In genomic region chr12:46819348-46820022, GRCm38 (mm10) we compare ENCODE assay signal across 8 mouse cellular contexts. TPM values are rescaled to one million over a fixed set of nuclear protein-coding genes. Genes with fewer than 3 reads are reported as not detected.
A peak's percentile ranks its signal among the peaks of the same experiment; 100 is the strongest.
DNase-seq lines count a peak whose midpoint lies in the region; ATAC-seq and TF ChIP-seq lines count a peak whose summit lies in the region.

No protein-coding gene starts in this region.

- no peaks in the 10 kb centered on the region; the same call in 1 of the 2 replicates for H3K27me3 ChIP-seq in kidney, adult 2 months (replicated peaks; ENCODE audit: control insufficient read depth, insufficient read depth, low read length)
- H3K27me3 ChIP-seq in limb, embryonic 10.5 days (ENCODE audit: low read depth, poor library complexity, severe bottlenecking): peaks cover 42% of the 10 kb centered on the region
- H3K27me3 ChIP-seq in midbrain, embryonic 12.5 days: no peaks in the 10 kb centered on the region

- ATAC-seq in midbrain, embryonic 12.5 days (ENCODE audit: low FRiP score, low read depth): peak; percentile 95
- no peak for ATAC-seq in monocyte, adult 5-6 weeks (replicated peaks; ENCODE audit: insufficient number of reproducible peaks, low FRiP score, low TSS enrichment, poor library complexity, severe bottlenecking)

- H3K27ac ChIP-seq in kidney, adult 2 months (ENCODE audit: insufficient read depth, low read depth, low read length): no peak overlapping the region
- H3K27ac ChIP-seq in limb, embryonic 10.5 days: peak overlapping the region; percentile 89
- peak overlapping the region; percentile 100 for H3K27ac ChIP-seq in midbrain, embryonic 12.5 days (replicated peaks)

- H3K9me3 ChIP-seq in limb, embryonic 10.5 days (replicated peaks): no peaks in the 10 kb centered on the region
- H3K9me3 ChIP-seq in midbrain, embryonic 12.5 days: no peaks in the 10 kb centered on the region

- DNase-seq in adrenal gland, postnatal 36 days: peak; percentile 92 to 93
- peak; percentile 98 for DNase-seq in embryo, embryonic 9.5 days (ENCODE audit: extremely low spot score)
- peak; percentile 97 for DNase-seq in heart, adult 18-20 months
- DNase-seq in kidney, adult 2 months: peak; percentile 92
- peak; percentile 95 for DNase-seq in limb, embryonic 10.5 days (ENCODE audit: low spot score)
- peak; percentile 7 to 17 for DNase-seq in spleen, postnatal 14 days (ENCODE audit: low spot score in 2 of 2)

- H3K4me1 ChIP-seq in kidney, adult 2 months (ENCODE audit: control insufficient read depth, insufficient read depth, low read length): no peaks in the 10 kb centered on the region
- peaks cover 4% of the 10 kb centered on the region; the same call in 1 of the 2 replicates for H3K4me1 ChIP-seq in limb, embryonic 10.5 days
- peaks cover 11% of the 10 kb centered on the region for H3K4me1 ChIP-seq in midbrain, embryonic 12.5 days

- peak overlapping the region; percentile 64 for H3K4me2 ChIP-seq in midbrain, embryonic 12.5 days (replicated peaks)

- H3K36me3 ChIP-seq in kidney, adult 2 months (ENCODE audit: control insufficient read depth, insufficient read depth, low read length): no peaks in the 10 kb centered on the region
- H3K36me3 ChIP-seq in limb, embryonic 10.5 days: no peaks in the 10 kb centered on the region
- H3K36me3 ChIP-seq in midbrain, embryonic 12.5 days: no peaks in the 10 kb centered on the region

- H3K9ac ChIP-seq in midbrain, embryonic 12.5 days (replicated peaks): peak overlapping the region; percentile 95

- TF ChIP-seq POLR2A in kidney, adult 2 months (IDR thresholded peaks at IDR 0.05; ENCODE audit: low read depth, low read length): no peak

- WGBS in kidney, adult 2 months: 4% methylated on average over 57 of the region's 57 CpGs
- WGBS in limb, embryonic 10.5 days: 6% methylated on average over 51 of the region's 57 CpGs
- WGBS in midbrain, embryonic 12.5 days: under 1% methylated on average over 57 of the region's 57 CpGs

- TF ChIP-seq CTCF in kidney, adult 2 months (conservative IDR thresholded peaks at IDR 0.05; ENCODE audit: insufficient read depth, insufficient read length, low read depth, low read length): no peak

- H3K4me3 ChIP-seq in kidney, adult 2 months (ENCODE audit: insufficient read depth, low read depth, low read length): peak overlapping the region; percentile 94
- H3K4me3 ChIP-seq in limb, embryonic 10.5 days: peak overlapping the region; percentile 85
- H3K4me3 ChIP-seq in midbrain, embryonic 12.5 days: peak overlapping the region; percentile 85

RNA-seq across cellular contexts. Expression of gene Nova1, which starts 0.8 kb away (rescaled TPM):
- total RNA-seq in adrenal gland, postnatal 36 days (2021): 1 to 10 TPM; 4.0 to 4.5 TPM
- 1 to 10 TPM; 2.2 to 4.0 TPM for total RNA-seq in heart, adult 18-20 months (2021)
- 0.30 and 0.58 TPM in 2 replicates for polyA plus RNA-seq in kidney, adult 2 months (2012; rRNA removed)
- 1.1 and 1.3 TPM in 2 replicates for polyA plus RNA-seq in limb, embryonic 10.5 days (2016; fragmentation: Nextera tagmentation; extraction: Ambion mirVana)
- polyA plus RNA-seq in midbrain, embryonic 12.5 days (2016; fragmentation: Nextera tagmentation; extraction: Ambion mirVana): 51.1 and 56.7 TPM in 2 replicates
- 0.10 TPM in 1 of 3 replicates, not detected in the others for total RNA-seq in monocyte, adult 5-6 weeks (2017)

Comparison
In these comparisons a context has a peak if more than half of its experiments do, and no peak if none do; other contexts are left out.
1. DNase-seq: peak in every context shown above with its lines; median percentile 98 in embryo, embryonic 9.5 days; 97 in heart, adult 18-20 months; 95 in limb, embryonic 10.5 days; 92 in adrenal gland, postnatal 36 days; 92 in kidney, adult 2 months; 12 in spleen, postnatal 14 days.